Mouse (Mus musculus) kidney, adult 11 months (tissue): ENCODE data around the gene Uaca.
A peak's percentile ranks its signal among the peaks of the same experiment; 100 is the strongest.
"Not testable (repeated sequence)": the region's sequence is repeated elsewhere in the genome, so short reads cannot be mapped to it uniquely, and the experiment has no call there.

ENCODE experiments used
- DNase-seq: peaks from one replicate; pipeline ENCODE4 v3.0.0; 2022

The Uaca gene

GRCm38 (mm10) chr9:60796076-60796475 lies 1.7 kb downstream of the Uaca start:
- DNase-seq: no peak

- no peak for DNase-seq
Observed at GRCm38 (mm10) chr9:60797126-60797525, 2.8 kb downstream of the Uaca start.

- no peak for DNase-seq
Observed at GRCm38 (mm10) chr9:60799061-60799460, 4.7 kb downstream of the Uaca start.

GRCm38 (mm10) chr9:60800663-60801382 lies 6.5 kb downstream of the Uaca start:
- no peak for DNase-seq

GRCm38 (mm10) chr9:60801746-60802145 lies 7.4 kb downstream of the Uaca start:
- no peak for DNase-seq

- DNase-seq: no peak
Observed at GRCm38 (mm10) chr9:60802341-60802740, 8.0 kb downstream of the Uaca start.

- peak; percentile 78 for DNase-seq
Observed at GRCm38 (mm10) chr9:60806021-60806420, 11.7 kb downstream of the Uaca start.

- DNase-seq: no peak
Observed at GRCm38 (mm10) chr9:60807996-60808395, 13.7 kb downstream of the Uaca start.

GRCm38 (mm10) chr9:60813139-60813880 lies 19.0 kb downstream of the Uaca start:
- peak; percentile 48 for DNase-seq

- no peak for DNase-seq
Observed at GRCm38 (mm10) chr9:60815502-60815901, 21.2 kb downstream of the Uaca start.

- peak; percentile 71 for DNase-seq
Observed at GRCm38 (mm10) chr9:60817585-60817984, 23.2 kb downstream of the Uaca start.

- not testable (repeated sequence) for DNase-seq
Observed at GRCm38 (mm10) chr9:60818582-60818981, 24.2 kb downstream of the Uaca start.

GRCm38 (mm10) chr9:60819340-60819739 lies 25.0 kb downstream of the Uaca start:
- DNase-seq: no peak

GRCm38 (mm10) chr9:60821501-60821900 lies 27.2 kb downstream of the Uaca start:
- DNase-seq: no peak

GRCm38 (mm10) chr9:60822681-60823080 lies 28.3 kb downstream of the Uaca start:
- DNase-seq: no peak

- DNase-seq: no peak
Observed at GRCm38 (mm10) chr9:60825506-60825905, 31.2 kb downstream of the Uaca start.

- peak; percentile 90 for DNase-seq
Observed at GRCm38 (mm10) chr9:60826759-60827158, 32.4 kb downstream of the Uaca start.

GRCm38 (mm10) chr9:60828196-60828595 lies 33.9 kb downstream of the Uaca start:
- no peak for DNase-seq

- no peak for DNase-seq
Observed at GRCm38 (mm10) chr9:60829610-60830009, 35.3 kb downstream of the Uaca start.

- no peak for DNase-seq
Observed at GRCm38 (mm10) chr9:60830079-60830478, 35.7 kb downstream of the Uaca start.

GRCm38 (mm10) chr9:60832233-60832632 lies 37.9 kb downstream of the Uaca start:
- no peak for DNase-seq

GRCm38 (mm10) chr9:60836151-60836550 lies 41.8 kb downstream of the Uaca start:
- no peak for DNase-seq

- no peak for DNase-seq
Observed at GRCm38 (mm10) chr9:60837078-60837448, 42.7 kb downstream of the Uaca start.

- peak; percentile 37 for DNase-seq
Observed at GRCm38 (mm10) chr9:60837449-60838141, 43.3 kb downstream of the Uaca start.
